Mouse (Mus musculus): Measurements from ENCODE around the gene Ube2q1.

Ube2q1 gene

GRCm38 (mm10) chr3:89821548-89822480 is 48.4 kb downstream of the Ube2q1 start:
- no peak for DNase-seq (ENCODE audit: low read depth)

GRCm38 (mm10) chr3:89823594-89823993 is 50.2 kb downstream of the Ube2q1 start:
- DNase-seq (ENCODE audit: low read depth): no peak

DNA sequence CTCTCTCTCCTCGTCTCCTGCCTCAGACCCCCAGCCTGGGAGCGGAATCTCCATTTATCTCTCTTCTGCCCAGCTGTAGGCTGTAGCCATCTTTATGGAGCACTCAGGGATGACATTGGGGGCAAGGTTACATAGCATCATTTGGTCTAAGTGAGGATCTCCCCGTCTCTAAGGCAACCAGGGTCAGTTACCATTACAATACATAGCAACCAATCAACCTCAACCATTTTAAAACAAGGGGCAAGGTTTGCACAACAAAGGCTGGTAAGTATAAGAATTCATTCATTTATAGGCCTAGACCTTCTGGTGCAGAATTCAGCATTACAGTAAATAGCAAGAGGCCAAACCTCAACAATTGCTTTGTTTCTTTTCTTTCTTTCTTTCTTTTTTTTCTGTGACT is 52.9 kb downstream of the Ube2q1 start:
- no peak for DNase-seq (ENCODE audit: low read depth)

GRCm38 (mm10) chr3:89830815-89831591 is 57.6 kb downstream of the Ube2q1 start, which contains the start of gene She:
Gene She (plus strand): TSS chr3:89831370.
- DNase-seq (ENCODE audit: low read depth): no peak
